Mouse (Mus musculus) G1E (cell line): Measurements from ENCODE around the gene Aurkc.
"Not testable (repeated sequence)": the region's sequence is repeated elsewhere in the genome, so short reads cannot be mapped to it uniquely, and the experiment has no call there.

Source experiments
- CTCF ChIP-seq: IDR thresholded peaks from 2 replicates; pipeline ENCODE4 v1.5.1; 2012; ENCODE audit warnings: low read depth, low read length, inconsistent platforms, mixed read lengths
- GATA1 ChIP-seq: IDR thresholded peaks from 2 replicates; pipeline ENCODE4 v1.6.1; 2012; ENCODE audit warnings: borderline replicate concordance, low read length, inconsistent platforms, mixed read lengths

GRCm38 (mm10) chr7:7049659-7050320, 54.7 kb downstream of the Aurkc start:
- not testable (repeated sequence) for TF ChIP-seq CTCF, GATA1
